In genomic region chr2:31749046-31749709, GRCm38 (mm10) we compare ENCODE assay signal across 8 mouse cellular contexts.
DNase-seq lines count a peak whose midpoint lies in the region; ATAC-seq and TF ChIP-seq lines count a peak whose summit lies in the region.

No protein-coding gene starts in this region.

- WGBS in stomach, embryonic 14.5 days = 5% methylated on average over 10 of the region's 10 CpGs
- WGBS in thymus, adult 2 months = 90% methylated on average over 10 of the region's 10 CpGs

- H3K36me3 ChIP-seq in stomach, embryonic 14.5 days (ENCODE audit: control insufficient read depth, insufficient read depth, low read length) = no peaks in the 10 kb centered on the region
- H3K36me3 ChIP-seq in thymus, adult 2 months (ENCODE audit: control insufficient read depth, insufficient read depth, low read length) = no peaks in the 10 kb centered on the region

- TF ChIP-seq CTCF in thymus, adult 2 months (IDR thresholded peaks at IDR 0.05; ENCODE audit: borderline replicate concordance, control insufficient read depth, extremely low read depth, insufficient read depth, low read length, poor library complexity) = no peak

- peak overlapping the region; percentile 19; the same call in 1 of the 2 replicates for H3K4me3 ChIP-seq in stomach, embryonic 14.5 days (ENCODE audit: low read depth, low read length)
- H3K4me3 ChIP-seq in thymus, adult 2 months (ENCODE audit: control insufficient read depth, insufficient read depth, low read length) = no peak overlapping the region

- no peak overlapping the region for H3K9ac ChIP-seq in stomach, embryonic 14.5 days (replicated peaks; ENCODE audit: low read depth, low read length)

- peak; percentile 94 for ATAC-seq in stomach, embryonic 14.5 days (ENCODE audit: insufficient number of reproducible peaks, insufficient read depth, low FRiP score, low read depth)

- peak overlapping the region; percentile 47 for H3K4me2 ChIP-seq in stomach, embryonic 14.5 days (replicated peaks; ENCODE audit: low read depth, low read length)

- H3K27ac ChIP-seq in stomach, embryonic 14.5 days (ENCODE audit: low read length) = peak overlapping the region; percentile 97
- H3K27ac ChIP-seq in thymus, adult 2 months (ENCODE audit: control insufficient read depth, insufficient read depth, low read length) = no peak overlapping the region

- H3K27me3 ChIP-seq in stomach, embryonic 14.5 days (ENCODE audit: control insufficient read depth, insufficient read depth, low read length) = no peaks in the 10 kb centered on the region
- no peaks in the 10 kb centered on the region for H3K27me3 ChIP-seq in thymus, adult 2 months (ENCODE audit: control insufficient read depth, insufficient read depth, low read length)

- DNase-seq in heart, adult 11 months = peak; percentile 95
- no peak for DNase-seq in heart, adult 8-10 months (ENCODE audit: low spot score)
- peak; percentile 50 for DNase-seq in Muller cell, postnatal 12 days (ENCODE audit: inconsistent ontology term)
- peak; percentile 67 for DNase-seq in gastrocnemius, adult 18-20 months (ENCODE audit: low spot score)
- DNase-seq in kidney, postnatal 4 days = peak; percentile 65 to 76
- DNase-seq in thymus, adult 2 months = no peak
- no peak for DNase-seq in right cerebral cortex, postnatal 4 days

- no peak for TF ChIP-seq POLR2A in thymus, adult 2 months (IDR thresholded peaks at IDR 0.05; ENCODE audit: control insufficient read depth, extremely low read depth, insufficient read depth, low read length, poor library complexity)

- no peaks in the 10 kb centered on the region; the same call in 1 of the 2 replicates for H3K9me3 ChIP-seq in stomach, embryonic 14.5 days (ENCODE audit: control insufficient read depth, low read depth, low read length)

- H3K4me1 ChIP-seq in stomach, embryonic 14.5 days (ENCODE audit: control insufficient read depth, insufficient read depth, low read length) = peaks cover 38% of the 10 kb centered on the region
- peaks cover 9% of the 10 kb centered on the region for H3K4me1 ChIP-seq in thymus, adult 2 months (replicated peaks; ENCODE audit: control insufficient read depth, insufficient read depth, low read length)

Comparison
In these comparisons a context has a peak if more than half of its experiments do, and no peak if none do; other contexts are left out.
1. DNase-seq: peak in heart, adult 11 months (single experiment), Muller cell, postnatal 12 days (single experiment), gastrocnemius, adult 18-20 months (single experiment) and kidney, postnatal 4 days (2 of 2); none in heart, adult 8-10 months (single experiment), thymus, adult 2 months (single experiment) and right cerebral cortex, postnatal 4 days (single experiment).